Mouse (Mus musculus): ENCODE measurements at regions not wholly inside any gene's neighbourhood (a gene's known extent, or its start where the extent isn't known, plus 50 kb on each side); places are given as distances from the start of the nearest gene placed in this dataset.

DNA sequence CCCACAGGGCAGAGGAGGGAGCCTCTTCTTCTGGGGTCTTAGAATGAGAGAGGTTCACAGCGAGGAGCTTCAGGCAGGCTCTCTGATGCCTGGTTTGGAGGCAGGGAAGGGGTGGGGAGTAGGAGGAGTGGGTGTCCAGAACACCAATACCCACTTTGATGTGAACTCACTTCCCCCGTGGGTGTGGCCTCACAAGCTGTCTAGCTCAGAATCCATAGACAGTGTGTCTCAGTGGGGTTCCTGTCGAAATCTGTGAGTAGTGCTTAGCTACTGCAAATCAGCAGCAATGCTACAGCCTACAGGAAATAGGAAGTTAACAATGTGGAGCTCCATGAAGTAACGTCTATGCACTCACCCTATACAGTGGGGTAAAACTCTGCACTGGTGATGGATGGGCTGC lies 102.5 kb upstream of the Mon1b start:
- no peak overlapping the region for H3K4me2 ChIP-seq (ENCODE audit: low read depth, low read length)
- no peak overlapping the region for H3K4me3 ChIP-seq (replicated peaks; ENCODE audit: low read length)
- H3K27me3 ChIP-seq (ENCODE audit: control insufficient read depth, insufficient read depth, low read length), result no peaks in the 10 kb centered on the region
- ATAC-seq (ENCODE audit: insufficient read depth, low FRiP score), result no peak
- WGBS, result 59% methylated on average over 4 of the region's 4 CpGs
- H3K36me3 ChIP-seq (ENCODE audit: control insufficient read depth, insufficient read depth, low read length), result no peaks in the 10 kb centered on the region
- H3K9ac ChIP-seq (ENCODE audit: low read length), result no peak overlapping the region
- H3K27ac ChIP-seq (ENCODE audit: low read length), result no peak overlapping the region
- H3K4me1 ChIP-seq (ENCODE audit: control insufficient read depth, insufficient read depth, low read length), result peaks cover 6% of the 10 kb centered on the region; the same call in 1 of the 2 replicates
- H3K9me3 ChIP-seq (replicated peaks; ENCODE audit: control insufficient read depth, low read length), result no peaks in the 10 kb centered on the region

DNA sequence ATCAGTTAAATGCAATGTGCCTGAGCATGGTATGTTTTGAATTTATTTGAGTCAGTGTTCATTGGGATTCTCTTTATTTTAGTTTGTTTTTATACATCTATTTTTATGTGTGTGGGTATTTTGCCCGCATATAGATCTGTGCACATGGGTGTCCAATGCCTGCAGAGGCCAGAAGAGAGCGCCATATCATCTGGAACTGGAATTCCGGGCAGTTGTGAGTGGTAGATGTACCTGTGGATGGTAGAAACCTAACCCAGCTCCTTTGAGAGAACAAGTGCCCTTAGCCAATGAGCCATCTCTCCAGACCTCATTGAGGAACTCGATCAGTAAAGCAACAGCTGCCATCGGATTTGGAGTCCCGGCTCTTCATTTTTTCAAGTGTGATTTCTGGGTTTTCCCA lies 94.0 kb upstream of the Mon1b start:
- WGBS, result 71% methylated on average over 6 of the region's 6 CpGs
- ATAC-seq (ENCODE audit: insufficient read depth, low FRiP score), result no peak
- no peak overlapping the region for H3K4me2 ChIP-seq (ENCODE audit: low read depth, low read length)
- H3K27ac ChIP-seq (ENCODE audit: low read length), result no peak overlapping the region; the same call in 1 of the 2 replicates
- H3K4me3 ChIP-seq (replicated peaks; ENCODE audit: low read length), result no peak overlapping the region
- H3K9me3 ChIP-seq (replicated peaks; ENCODE audit: control insufficient read depth, low read length), result no peaks in the 10 kb centered on the region
- H3K27me3 ChIP-seq (ENCODE audit: control insufficient read depth, insufficient read depth, low read length), result no peaks in the 10 kb centered on the region
- H3K36me3 ChIP-seq (ENCODE audit: control insufficient read depth, insufficient read depth, low read length), result no peaks in the 10 kb centered on the region
- H3K4me1 ChIP-seq (ENCODE audit: control insufficient read depth, insufficient read depth, low read length), result no peaks in the 10 kb centered on the region
- H3K9ac ChIP-seq (ENCODE audit: low read length), result no peak overlapping the region

DNA sequence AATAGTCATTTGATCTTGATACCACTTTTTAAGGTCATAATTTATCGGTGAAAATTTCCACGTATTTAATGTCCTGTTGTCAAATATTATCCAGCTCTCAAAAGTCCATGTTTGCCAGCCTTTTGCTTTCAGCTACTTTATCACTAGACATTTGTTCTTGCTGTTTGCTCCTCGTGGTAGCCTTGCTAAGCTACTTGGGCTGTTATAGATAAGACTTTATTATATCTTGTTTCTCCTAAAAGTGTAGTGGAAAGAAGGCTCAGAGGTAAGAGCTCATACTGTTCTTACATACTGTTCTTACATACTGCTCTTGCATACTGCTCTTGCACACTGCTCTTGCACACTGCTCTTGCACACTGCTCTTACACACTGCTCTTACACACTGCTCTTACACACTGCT lies 93.3 kb upstream of the Mon1b start:
- 50% methylated on average over 3 of the region's 3 CpGs for WGBS
- no peak overlapping the region for H3K4me3 ChIP-seq (replicated peaks; ENCODE audit: low read length)
- no peak overlapping the region for H3K4me2 ChIP-seq (ENCODE audit: low read depth, low read length)
- no peak overlapping the region for H3K9ac ChIP-seq (ENCODE audit: low read length)
- no peaks in the 10 kb centered on the region for H3K9me3 ChIP-seq (replicated peaks; ENCODE audit: control insufficient read depth, low read length)
- no peaks in the 10 kb centered on the region for H3K36me3 ChIP-seq (ENCODE audit: control insufficient read depth, insufficient read depth, low read length)
- no peaks in the 10 kb centered on the region for H3K27me3 ChIP-seq (ENCODE audit: control insufficient read depth, insufficient read depth, low read length)
- H3K27ac ChIP-seq (ENCODE audit: low read length), result no peak overlapping the region
- ATAC-seq (ENCODE audit: insufficient read depth, low FRiP score), result peak; percentile 67; the same call in 1 of the 2 replicates
- H3K4me1 ChIP-seq (ENCODE audit: control insufficient read depth, insufficient read depth, low read length), result no peaks in the 10 kb centered on the region

DNA sequence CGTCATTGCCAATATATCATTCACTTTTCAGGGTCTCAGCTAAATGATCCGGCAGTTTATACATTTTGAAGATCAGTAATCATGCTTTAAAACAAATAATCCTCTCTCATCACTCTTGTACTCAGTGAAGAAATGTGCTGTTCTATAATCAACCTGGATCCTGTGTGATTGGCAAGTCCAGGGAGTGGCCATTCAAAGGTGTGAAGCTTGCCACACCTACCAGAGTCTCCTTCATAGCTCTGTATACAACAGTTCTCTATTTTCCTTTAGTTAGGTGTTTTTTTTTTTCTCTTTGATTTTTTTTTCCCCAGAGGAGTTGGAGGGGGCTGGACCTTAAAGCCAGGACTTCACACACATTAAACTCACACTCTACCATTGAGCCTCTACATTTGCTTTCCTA lies 92.7 kb upstream of the Mon1b start:
- ATAC-seq (ENCODE audit: insufficient read depth, low FRiP score), result peak; percentile 71; the same call in 1 of the 2 replicates

DNA sequence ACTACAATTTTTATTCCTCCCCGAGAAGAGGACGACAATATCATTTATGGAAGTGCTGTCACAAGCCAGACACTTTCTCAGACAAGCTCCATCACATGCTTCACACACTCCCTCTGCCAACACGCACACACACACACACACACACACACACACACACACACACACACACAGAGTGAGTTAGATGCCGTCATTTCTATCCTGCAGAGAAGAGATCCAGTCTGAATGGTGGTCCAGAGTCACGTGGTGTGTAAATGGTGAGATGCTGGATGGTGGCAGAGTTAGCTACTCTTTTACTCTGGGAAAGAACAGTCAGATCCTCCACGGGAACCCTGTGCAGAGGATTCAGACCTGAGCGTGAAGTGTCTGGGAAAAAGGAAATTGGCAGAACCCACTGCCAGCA lies 86.2 kb upstream of the Mon1b start:
- Histone ChIP-seq H3K4me2 (ENCODE audit: low read depth, low read length) (no peak overlapping the region), H3K4me1 (ENCODE audit: control insufficient read depth, insufficient read depth, low read length) (no peaks in the 10 kb centered on the region), H3K9me3 (replicated peaks; ENCODE audit: control insufficient read depth, low read length) (no peaks in the 10 kb centered on the region), H3K36me3 (ENCODE audit: control insufficient read depth, insufficient read depth, low read length) (no peaks in the 10 kb centered on the region), H3K27me3 (ENCODE audit: control insufficient read depth, insufficient read depth, low read length) (no peaks in the 10 kb centered on the region), H3K4me3 (replicated peaks; ENCODE audit: low read length) (no peak overlapping the region), H3K27ac (ENCODE audit: low read length) (no peak overlapping the region), H3K9ac (ENCODE audit: low read length) (no peak overlapping the region)
- 84% methylated on average over 7 of the region's 7 CpGs for WGBS
- no peak for ATAC-seq (ENCODE audit: insufficient read depth, low FRiP score)

More for the DNA sequence above, 92.7 kb upstream of the Mon1b start:
- Histone ChIP-seq H3K4me3 (replicated peaks; ENCODE audit: low read length) (no peak overlapping the region), H3K36me3 (ENCODE audit: control insufficient read depth, insufficient read depth, low read length) (no peaks in the 10 kb centered on the region), H3K27ac (ENCODE audit: low read length) (no peak overlapping the region), H3K4me2 (ENCODE audit: low read depth, low read length) (no peak overlapping the region), H3K4me1 (ENCODE audit: control insufficient read depth, insufficient read depth, low read length) (no peaks in the 10 kb centered on the region), H3K27me3 (ENCODE audit: control insufficient read depth, insufficient read depth, low read length) (no peaks in the 10 kb centered on the region), H3K9ac (ENCODE audit: low read length) (no peak overlapping the region), H3K9me3 (replicated peaks; ENCODE audit: control insufficient read depth, low read length) (no peaks in the 10 kb centered on the region)
- 44% methylated on average over 2 of the region's 2 CpGs for WGBS

DNA sequence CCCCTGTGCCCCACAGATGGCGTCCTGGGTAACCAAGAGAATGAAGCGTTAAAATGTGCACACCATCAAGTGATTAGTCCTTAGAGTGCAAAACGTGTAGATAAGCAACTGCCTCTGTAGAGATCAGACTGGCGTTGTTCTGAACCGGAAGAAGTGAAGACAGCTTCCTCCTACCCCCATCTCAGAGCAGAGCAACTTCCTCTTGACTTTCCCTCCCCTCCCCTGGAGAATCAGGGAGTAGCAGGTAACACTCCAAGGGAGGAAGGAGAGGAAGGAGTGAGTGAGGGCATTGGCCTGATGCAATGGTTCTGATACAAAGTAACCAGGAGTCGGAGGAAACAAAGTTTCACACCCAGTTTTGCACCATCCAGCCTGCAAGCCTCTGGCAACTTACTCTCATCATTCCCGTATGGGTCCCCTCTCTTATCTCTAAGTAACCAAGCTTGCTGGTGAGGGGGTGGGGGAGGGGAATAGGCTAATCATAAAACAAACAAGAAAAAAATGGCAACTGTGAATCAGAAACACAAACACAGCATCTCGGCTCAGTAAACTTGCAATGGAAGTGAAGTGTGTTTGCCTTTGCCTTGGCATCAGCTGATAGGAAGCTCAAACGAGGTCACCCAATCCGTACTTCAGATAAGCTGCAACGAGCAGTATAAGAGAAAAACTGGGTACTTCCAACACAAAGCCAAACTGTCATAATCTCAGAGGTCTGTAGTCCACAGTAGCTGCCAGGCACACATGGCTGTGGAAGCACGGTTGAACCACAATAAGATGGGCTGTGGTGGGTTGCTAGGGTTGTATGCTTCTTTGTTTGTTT lies 83.7 kb upstream of the Mon1b start:
- 59% methylated on average over 12 of the region's 12 CpGs for WGBS
- H3K4me1 ChIP-seq (ENCODE audit: control insufficient read depth, insufficient read depth, low read length), result no peaks in the 10 kb centered on the region; the same call in 1 of the 2 replicates
- no peak overlapping the region for H3K9ac ChIP-seq (ENCODE audit: low read length)
- no peak overlapping the region for H3K4me2 ChIP-seq (ENCODE audit: low read depth, low read length)
- peak overlapping the region; percentile 33; the same call in 1 of the 2 replicates for H3K27ac ChIP-seq (ENCODE audit: low read length)
- H3K36me3 ChIP-seq (ENCODE audit: control insufficient read depth, insufficient read depth, low read length), result no peaks in the 10 kb centered on the region
- ATAC-seq (ENCODE audit: insufficient read depth, low FRiP score), result peak; percentile 78; the same call in 1 of the 2 replicates
- H3K27me3 ChIP-seq (ENCODE audit: control insufficient read depth, insufficient read depth, low read length), result no peaks in the 10 kb centered on the region
- H3K4me3 ChIP-seq (replicated peaks; ENCODE audit: low read length), result no peak overlapping the region
- H3K9me3 ChIP-seq (replicated peaks; ENCODE audit: control insufficient read depth, low read length), result no peaks in the 10 kb centered on the region

DNA sequence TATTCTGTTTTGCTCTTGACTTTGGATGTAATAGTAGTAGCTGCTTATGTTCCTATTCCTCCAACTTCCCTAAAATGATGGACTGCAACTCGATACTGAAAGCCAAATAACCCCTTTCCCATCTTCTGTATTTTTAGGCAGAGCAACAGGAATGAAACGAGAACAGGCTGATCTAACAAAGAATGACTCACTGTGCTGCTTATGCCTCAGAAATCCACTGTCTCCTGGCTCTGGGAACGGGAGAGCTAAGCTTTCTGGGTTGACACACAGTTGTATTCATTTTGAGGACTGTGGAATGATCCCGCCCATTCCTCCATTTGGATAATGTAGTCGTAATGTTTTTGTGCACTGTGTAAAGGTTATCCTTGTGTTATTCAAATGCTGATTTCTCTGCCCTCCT lies 82.6 kb upstream of the Mon1b start:
- no peak overlapping the region for H3K9ac ChIP-seq (ENCODE audit: low read length)
- H3K36me3 ChIP-seq (ENCODE audit: control insufficient read depth, insufficient read depth, low read length), result no peaks in the 10 kb centered on the region
- H3K9me3 ChIP-seq (replicated peaks; ENCODE audit: control insufficient read depth, low read length), result no peaks in the 10 kb centered on the region
- no peak overlapping the region for H3K4me3 ChIP-seq (replicated peaks; ENCODE audit: low read length)
- no peaks in the 10 kb centered on the region; the same call in 1 of the 2 replicates for H3K4me1 ChIP-seq (ENCODE audit: control insufficient read depth, insufficient read depth, low read length)
- 67% methylated on average over 5 of the region's 5 CpGs for WGBS
- no peak overlapping the region for H3K4me2 ChIP-seq (ENCODE audit: low read depth, low read length)
- H3K27me3 ChIP-seq (ENCODE audit: control insufficient read depth, insufficient read depth, low read length), result no peaks in the 10 kb centered on the region
- no peak for ATAC-seq (ENCODE audit: insufficient read depth, low FRiP score)
- H3K27ac ChIP-seq (ENCODE audit: low read length), result no peak overlapping the region

DNA sequence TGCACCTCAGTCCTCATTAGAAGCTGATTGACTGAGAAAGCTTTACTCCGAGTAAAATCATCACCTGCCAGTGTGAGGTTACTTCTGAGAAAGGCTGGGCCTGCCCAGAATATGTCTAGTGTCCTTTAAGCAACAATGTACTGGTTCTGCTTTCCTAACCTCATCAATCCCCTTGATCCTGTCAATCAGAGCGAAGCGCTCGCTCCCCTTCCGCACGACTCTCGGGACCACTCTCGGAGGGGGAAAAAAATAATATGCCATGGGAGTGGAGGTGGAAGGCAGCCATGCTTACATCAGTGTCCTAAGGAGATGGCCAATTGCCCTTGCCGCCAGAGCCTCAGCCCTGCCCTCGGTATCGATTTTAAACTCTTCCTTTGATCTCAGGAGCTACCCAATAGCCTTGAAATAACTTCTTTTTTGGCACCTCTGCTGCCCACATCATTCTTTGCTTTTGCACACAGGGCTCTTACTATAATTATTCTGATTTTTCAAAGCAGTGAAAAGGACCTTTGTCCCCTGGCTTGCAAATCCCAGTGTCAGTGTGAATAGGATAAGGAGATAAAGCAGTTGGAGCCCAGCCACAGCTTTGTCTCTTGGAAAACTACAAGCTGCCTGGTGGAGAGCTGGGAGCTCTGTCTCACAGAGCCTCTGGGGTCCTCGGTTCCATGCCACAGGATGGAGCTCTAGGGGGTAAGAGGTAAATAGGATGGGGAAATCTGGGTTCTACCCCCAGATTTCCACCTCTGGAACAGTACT lies 80.5 kb upstream of the Mon1b start:
- H3K9me3 ChIP-seq (replicated peaks; ENCODE audit: control insufficient read depth, low read length), result no peaks in the 10 kb centered on the region
- H3K4me2 ChIP-seq (ENCODE audit: low read depth, low read length), result no peak overlapping the region
- no peaks in the 10 kb centered on the region; the same call in 1 of the 2 replicates for H3K4me1 ChIP-seq (ENCODE audit: control insufficient read depth, insufficient read depth, low read length)
- H3K27me3 ChIP-seq (ENCODE audit: control insufficient read depth, insufficient read depth, low read length), result no peaks in the 10 kb centered on the region
- no peak overlapping the region for H3K27ac ChIP-seq (ENCODE audit: low read length)
- no peak for ATAC-seq (ENCODE audit: insufficient read depth, low FRiP score)
- H3K36me3 ChIP-seq (ENCODE audit: control insufficient read depth, insufficient read depth, low read length), result no peaks in the 10 kb centered on the region
- H3K4me3 ChIP-seq (replicated peaks; ENCODE audit: low read length), result no peak overlapping the region
- H3K9ac ChIP-seq (ENCODE audit: low read length), result no peak overlapping the region
- 47% methylated on average over 12 of the region's 12 CpGs for WGBS

DNA sequence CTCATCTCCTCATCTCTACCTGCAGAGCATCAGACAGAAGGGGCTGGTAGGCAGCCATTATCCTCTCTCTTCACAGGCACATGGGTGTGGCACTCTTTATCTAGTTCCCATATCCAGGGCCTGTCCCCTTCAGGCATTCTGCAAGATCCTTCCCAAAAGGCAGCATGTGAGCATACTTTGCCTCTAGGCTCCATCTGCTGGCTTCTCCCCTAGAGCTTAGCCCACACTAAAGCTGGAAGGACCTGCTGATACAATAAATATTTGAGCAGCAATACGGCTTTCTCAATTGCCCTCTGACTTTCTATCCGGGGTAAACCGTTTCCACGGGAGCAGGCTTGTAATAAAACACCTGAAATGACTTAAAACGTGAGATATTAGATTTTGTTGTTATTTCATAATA lies 78.4 kb upstream of the Mon1b start:
- Histone ChIP-seq H3K36me3 (ENCODE audit: control insufficient read depth, insufficient read depth, low read length) (no peaks in the 10 kb centered on the region), H3K4me3 (replicated peaks; ENCODE audit: low read length) (no peak overlapping the region), H3K27ac (ENCODE audit: low read length) (no peak overlapping the region), H3K27me3 (ENCODE audit: control insufficient read depth, insufficient read depth, low read length) (no peaks in the 10 kb centered on the region), H3K9me3 (replicated peaks; ENCODE audit: control insufficient read depth, low read length) (no peaks in the 10 kb centered on the region), H3K9ac (ENCODE audit: low read length) (no peak overlapping the region), H3K4me1 (ENCODE audit: control insufficient read depth, insufficient read depth, low read length) (no peaks in the 10 kb centered on the region; the same call in 1 of the 2 replicates), H3K4me2 (ENCODE audit: low read depth, low read length) (no peak overlapping the region)
- WGBS, result 56% methylated on average over 5 of the region's 5 CpGs
- ATAC-seq (ENCODE audit: insufficient read depth, low FRiP score), result no peak
